Comparison of ENCODE assay signal across 8 mouse cellular contexts in the genomic region with DNA sequence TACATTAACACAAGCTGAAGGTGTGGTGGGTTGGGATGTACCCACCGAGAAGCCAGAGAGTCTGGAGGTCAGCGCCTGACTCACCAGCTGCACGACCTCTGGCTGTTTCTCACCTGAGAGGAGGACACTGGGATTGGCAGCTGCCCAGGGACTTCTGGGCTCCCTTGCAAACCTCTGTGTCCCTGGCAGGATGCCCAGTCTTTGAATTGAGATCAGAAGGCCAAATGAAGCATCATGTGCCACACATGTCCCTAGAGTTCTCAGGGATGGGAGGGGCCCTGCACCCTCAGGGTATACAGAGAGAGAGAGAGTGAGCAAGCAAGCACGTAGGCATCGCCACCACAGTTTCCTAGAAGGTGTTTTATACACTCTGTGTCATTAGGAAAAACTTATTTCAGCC. TPM values are rescaled to one million over a fixed set of nuclear protein-coding genes. Genes with fewer than 3 reads are reported as not detected.
DNase-seq lines count a peak whose midpoint lies in the region; ATAC-seq and TF ChIP-seq lines count a peak whose summit lies in the region.
"Had no signal": no experiment of that assay in that cellular context is flagged by ENCODE, and none has a peak within 500 bp of the region (broad histone marks: within the 10 kb centered on the region; RNA-seq: fewer than 3 reads in every experiment).

No protein-coding gene starts in this region.

- no peak overlapping the region for H3K9ac ChIP-seq in lung, postnatal 0 days (replicated peaks; ENCODE audit: low read depth)

- no peak for ATAC-seq in lung, postnatal 0 days

- H3K9me3 ChIP-seq in lung, postnatal 0 days (ENCODE audit: low read length), result no peaks in the 10 kb centered on the region

- TF ChIP-seq POLR2A in lung, adult 2 months (IDR thresholded peaks at IDR 0.05; ENCODE audit: borderline replicate concordance, extremely low read depth, low read depth, low read length), result no peak
- TF ChIP-seq POLR2A in thymus, adult 2 months (IDR thresholded peaks at IDR 0.05; ENCODE audit: control insufficient read depth, extremely low read depth, insufficient read depth, low read length, poor library complexity), result no peak

- H3K27ac ChIP-seq in lung, postnatal 0 days (ENCODE audit: low read length), result no peak overlapping the region
- H3K27ac ChIP-seq in thymus, adult 2 months (ENCODE audit: control insufficient read depth, insufficient read depth, low read length), result no peak overlapping the region

- peaks cover 3% of the 10 kb centered on the region; the same call in 1 of the 2 replicates for H3K4me1 ChIP-seq in lung, postnatal 0 days (ENCODE audit: insufficient read depth, low read depth, low read length)
- no peaks in the 10 kb centered on the region for H3K4me1 ChIP-seq in lung, adult 2 months (ENCODE audit: control insufficient read depth, insufficient read depth, low read length)
- peaks cover 7% of the 10 kb centered on the region for H3K4me1 ChIP-seq in thymus, adult 2 months (replicated peaks; ENCODE audit: control insufficient read depth, insufficient read depth, low read length)

- 52% methylated on average over 5 of the region's 5 CpGs for WGBS in lung, postnatal 0 days
- 48% methylated on average over 5 of the region's 5 CpGs for WGBS in lung, adult 2 months
- 70% methylated on average over 5 of the region's 5 CpGs for whole genome bisulfite sequencing in thymus, adult 2 months

- H3K36me3 ChIP-seq in lung, postnatal 0 days (ENCODE audit: insufficient read depth, low read length), result no peaks in the 10 kb centered on the region
- peaks cover 5% of the 10 kb centered on the region; the same call in 1 of the 2 replicates for H3K36me3 ChIP-seq in thymus, adult 2 months (ENCODE audit: control insufficient read depth, insufficient read depth, low read length)

- no peaks in the 10 kb centered on the region for H3K27me3 ChIP-seq in lung, postnatal 0 days (replicated peaks; ENCODE audit: insufficient read depth, low read length)
- H3K27me3 ChIP-seq in thymus, adult 2 months (ENCODE audit: control insufficient read depth, insufficient read depth, low read length), result no peaks in the 10 kb centered on the region

- H3K4me3 ChIP-seq in lung, postnatal 0 days (ENCODE audit: low read depth, low read length), result no peak overlapping the region
- no peak overlapping the region for H3K4me3 ChIP-seq in lung, adult 2 months (replicated peaks; ENCODE audit: extremely low read depth, low read depth, low read length)
- H3K4me3 ChIP-seq in thymus, adult 2 months (ENCODE audit: control insufficient read depth, insufficient read depth, low read length), result no peak overlapping the region

- H3K4me2 ChIP-seq in lung, postnatal 0 days (replicated peaks; ENCODE audit: low read depth, low read length), result no peak overlapping the region

- intact Hi-C loops in heart, postnatal 25 days (cut with DNase I), result no loop called here

- TF ChIP-seq EP300 in lung, postnatal 0 days (IDR thresholded peaks at IDR 0.05), result no peak

- TF ChIP-seq CTCF in lung, postnatal 0 days (IDR thresholded peaks at IDR 0.05), result no peak
- TF ChIP-seq CTCF in lung, adult 2 months (IDR thresholded peaks at IDR 0.05; ENCODE audit: insufficient read depth, low read length), result no peak
- no peak for TF ChIP-seq CTCF in thymus, adult 2 months (IDR thresholded peaks at IDR 0.05; ENCODE audit: borderline replicate concordance, control insufficient read depth, extremely low read depth, insufficient read depth, low read length, poor library complexity)

- peak; percentile 15 for DNase-seq in lung, postnatal 0 days (ENCODE audit: low spot score)
- no peak for DNase-seq in lung, adult 2 months
- DNase-seq in adrenal gland, postnatal 4 days (ENCODE audit: low spot score in 2 of 2), result peak; percentile 55 to 89
- peak; percentile 45 for DNase-seq in heart, postnatal 25 days (ENCODE audit: low spot score)
- DNase-seq in ovary, postnatal 36 days (ENCODE audit: low spot score), result peak; percentile 46
- no peak for DNase-seq in thymus, adult 2 months
- no peak for DNase-seq in embryo, embryonic 11 days

RNA-seq across cellular contexts. Expression of gene Snx5, which starts 9.0 kb away (rescaled TPM):
- 61.2 and 68.5 TPM in 2 replicates for polyA plus RNA-seq in lung, postnatal 0 days (2015; fragmentation: Nextera tagmentation; extraction: Ambion mirVana)
- polyA plus RNA-seq in lung, adult 2 months (2012; rRNA removed), result 29.7 and 34.7 TPM in 2 replicates
- total RNA-seq in adrenal gland, postnatal 4 days (2021), result 100 to 1,000 TPM; 136 to 138 TPM
- 10 to 100 TPM; 47.7 to 48.8 TPM for total RNA-seq in heart, postnatal 25 days (2021)
- polyA plus RNA-seq in thymus, adult 2 months (2012; rRNA removed), result 71.0 and 73.5 TPM in 2 replicates

RNA-seq across cellular contexts. Expression of gene Mgme1, which starts 9.3 kb away (rescaled TPM):
- polyA plus RNA-seq in lung, postnatal 0 days (2015; fragmentation: Nextera tagmentation; extraction: Ambion mirVana), result 6.8 and 8.1 TPM in 2 replicates
- polyA plus RNA-seq in lung, adult 2 months (2012; rRNA removed), result 2.6 and 3.9 TPM in 2 replicates
- total RNA-seq in adrenal gland, postnatal 4 days (2021), result 10 to 100 TPM; 16.5 to 17.1 TPM
- 10 to 100 TPM; 12.3 to 12.4 TPM for total RNA-seq in heart, postnatal 25 days (2021)
- polyA plus RNA-seq in thymus, adult 2 months (2012; rRNA removed), result 4.7 and 5.4 TPM in 2 replicates

RNA-seq across cellular contexts. Expression of gene Ovol2, which starts 52.2 kb away (rescaled TPM):
- polyA plus RNA-seq in lung, postnatal 0 days (2015; fragmentation: Nextera tagmentation; extraction: Ambion mirVana), result 3.9 and 4.0 TPM in 2 replicates
- polyA plus RNA-seq in lung, adult 2 months (2012; rRNA removed), result 6.7 and 7.4 TPM in 2 replicates
- under 1 TPM in 1 of 2 experiments, not detected in 1; 0.50 TPM for total RNA-seq in adrenal gland, postnatal 4 days (2021)
- total RNA-seq in heart, postnatal 25 days (2021), result not detected
- 0.71 and 0.93 TPM in 2 replicates for polyA plus RNA-seq in thymus, adult 2 months (2012; rRNA removed)
- polyA plus RNA-seq: neural tube, embryonic 11.5 days had no signal

Comparison
In these comparisons a context has a peak if more than half of its experiments do, and no peak if none do; other contexts are left out.
1. DNase-seq: peak in lung, postnatal 0 days (single experiment), adrenal gland, postnatal 4 days (2 of 2), heart, postnatal 25 days (single experiment) and ovary, postnatal 36 days (single experiment); none in lung, adult 2 months (single experiment), thymus, adult 2 months (single experiment) and embryo, embryonic 11 days (single experiment).